Mouse (Mus musculus) kidney, postnatal 36 days (tissue): Measurements from ENCODE around the gene Fgd1.

ENCODE experiments used
- DNase-seq, 2 experiments: peaks; one replicate each; pipeline ENCODE4 v3.0.0; 2021 to 2022; ENCODE audit warnings: mixed read lengths in 2 of 2

Fgd1 gene

GRCm38 (mm10) chrX:151045850-151046249 lies at the start of gene Fgd1:
Fgd1 (plus strand) TSS chrX:151046150.
- DNase-seq, result no peak

DNA sequence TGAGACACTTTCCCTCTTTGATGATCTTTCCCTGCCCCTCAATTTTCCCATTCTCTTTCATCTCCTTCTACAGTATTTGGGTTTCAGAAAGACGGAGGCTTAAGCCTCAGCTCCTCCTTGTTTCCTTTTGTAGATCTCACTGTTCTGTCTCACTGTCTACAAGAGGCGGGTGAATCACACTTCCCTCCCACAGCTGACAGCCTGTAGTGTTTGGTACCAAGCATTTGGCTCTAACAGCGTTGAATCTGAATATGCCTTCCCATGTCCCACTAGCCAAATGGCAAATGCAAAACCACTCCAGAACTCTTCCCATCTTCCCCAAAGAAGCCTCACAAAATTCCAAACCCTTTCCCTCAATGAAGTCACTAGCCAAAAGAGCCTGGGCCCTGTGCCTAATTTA lies 49.2 kb upstream of the Fgd1 start:
- DNase-seq, result no peak

DNA sequence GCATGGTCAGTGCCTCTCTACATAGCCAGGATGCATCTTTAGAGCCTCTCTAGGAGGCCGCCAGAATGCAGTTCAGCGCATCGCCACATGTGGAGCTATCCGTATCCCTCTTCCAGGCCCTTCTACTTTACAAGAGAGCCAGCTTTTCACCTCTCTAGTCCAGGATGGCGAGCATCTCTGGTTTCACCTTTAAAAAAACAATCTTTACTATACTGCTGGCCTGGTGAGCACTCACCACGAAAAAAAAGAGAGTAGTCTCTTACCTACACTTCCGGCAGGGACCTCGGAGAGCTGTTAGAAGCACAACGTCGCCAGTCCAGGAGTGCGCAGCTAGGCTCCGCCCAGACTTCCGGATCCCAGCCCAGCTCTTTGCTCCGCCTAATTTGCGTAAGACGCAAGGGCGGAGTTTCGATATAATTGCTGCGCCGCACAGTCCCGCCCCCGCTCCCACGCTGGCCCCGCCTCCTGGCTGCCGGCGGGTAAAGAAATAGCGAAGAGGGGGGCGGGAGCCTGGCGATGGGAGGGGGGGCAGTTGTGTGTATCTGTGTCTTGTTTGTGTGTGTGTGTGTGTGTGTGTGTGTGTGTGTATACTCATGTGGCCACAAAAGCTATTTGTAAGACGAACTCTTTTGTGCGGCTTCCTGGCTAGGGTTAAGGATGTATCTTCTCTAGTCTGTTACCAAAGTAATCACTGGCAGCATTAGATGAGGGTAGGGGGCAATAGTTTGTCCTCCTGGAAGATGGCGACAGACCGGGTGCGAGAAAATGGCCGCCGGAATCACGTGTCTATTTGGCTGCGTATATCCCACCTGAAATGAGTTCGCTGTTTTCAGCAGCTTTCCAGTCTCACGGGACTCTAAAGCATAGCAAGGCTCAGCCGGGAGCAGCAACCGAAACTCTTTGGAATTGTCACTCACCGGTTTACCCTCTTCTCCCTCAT lies 28.7 kb upstream of the Fgd1 start, which contains the start of gene Gnl3l:
Gene Gnl3l (minus strand): TSS at position 385 of the 940 bp plus-strand sequence.
- peak; percentile 92 to 93 for DNase-seq

DNA sequence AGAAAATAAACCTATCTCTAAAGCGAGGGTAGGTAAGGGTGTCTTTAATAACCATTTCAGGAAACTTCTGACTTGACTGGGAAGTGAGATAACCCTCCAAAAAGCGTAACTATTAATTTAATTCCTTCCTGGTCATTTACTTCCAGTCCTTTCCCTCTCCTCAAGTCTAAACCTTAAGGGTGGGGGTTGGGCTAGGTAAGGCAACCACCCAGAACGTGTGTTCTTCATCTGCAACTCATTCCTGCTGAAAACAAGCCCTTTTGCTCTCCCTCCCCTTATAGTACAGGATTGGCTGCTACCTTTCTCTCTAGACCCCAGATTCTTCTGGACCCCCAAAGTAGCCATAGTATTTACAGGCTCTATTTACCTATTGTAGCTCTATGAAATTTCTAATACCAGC lies 28.1 kb upstream of the Fgd1 start:
- peak in 1 of 2 experiments; percentile 1 for DNase-seq

GRCm38 (mm10) chrX:151018798-151019197 lies 27.2 kb upstream of the Fgd1 start:
- no peak for DNase-seq

- DNase-seq, result no peak
These were observed 14.6 kb upstream of the Fgd1 start for GRCm38 (mm10) chrX:151031400-151031799.

DNA sequence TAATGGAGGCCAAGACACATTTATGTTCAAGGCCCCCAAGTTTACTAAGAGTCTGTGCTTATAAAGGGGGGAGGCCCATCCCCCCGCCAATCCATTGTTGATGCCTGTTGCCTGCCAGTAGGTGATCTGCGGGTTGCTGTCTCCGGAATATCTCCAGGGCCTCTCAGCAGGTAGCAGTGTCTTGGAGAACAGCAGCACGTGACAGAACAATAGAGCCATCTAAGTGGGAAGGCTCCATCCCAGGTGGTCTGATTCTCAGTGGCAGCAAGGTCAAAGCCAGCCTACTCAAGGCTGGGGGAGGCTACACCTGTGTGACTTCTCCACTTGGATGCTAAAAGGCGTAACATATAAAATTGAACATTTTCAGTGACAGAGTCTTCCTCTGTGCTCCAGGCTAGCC lies 4.7 kb upstream of the Fgd1 start:
- no peak for DNase-seq

DNA sequence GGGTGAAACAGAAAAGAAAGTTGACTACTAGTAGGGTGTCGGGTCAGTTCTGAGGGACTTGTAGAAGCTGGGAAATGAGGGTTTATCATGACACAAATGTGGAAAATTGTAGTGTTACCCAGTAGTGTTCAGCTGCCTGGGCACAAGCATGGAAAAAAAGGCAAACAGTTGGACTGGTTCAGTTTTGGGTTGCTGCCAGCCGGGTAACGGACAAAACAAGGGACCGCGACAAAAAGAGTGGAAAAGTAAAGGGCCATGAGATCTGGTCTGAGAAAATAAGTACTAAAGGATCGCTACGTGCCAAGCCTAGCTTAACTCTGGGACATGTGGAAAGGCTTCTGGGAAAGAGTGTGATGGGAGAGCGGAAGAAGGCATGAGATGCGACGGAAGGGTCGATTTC lies 371 bp downstream of the Fgd1 start:
- DNase-seq, result peak in 1 of 2 experiments; percentile 17

DNA sequence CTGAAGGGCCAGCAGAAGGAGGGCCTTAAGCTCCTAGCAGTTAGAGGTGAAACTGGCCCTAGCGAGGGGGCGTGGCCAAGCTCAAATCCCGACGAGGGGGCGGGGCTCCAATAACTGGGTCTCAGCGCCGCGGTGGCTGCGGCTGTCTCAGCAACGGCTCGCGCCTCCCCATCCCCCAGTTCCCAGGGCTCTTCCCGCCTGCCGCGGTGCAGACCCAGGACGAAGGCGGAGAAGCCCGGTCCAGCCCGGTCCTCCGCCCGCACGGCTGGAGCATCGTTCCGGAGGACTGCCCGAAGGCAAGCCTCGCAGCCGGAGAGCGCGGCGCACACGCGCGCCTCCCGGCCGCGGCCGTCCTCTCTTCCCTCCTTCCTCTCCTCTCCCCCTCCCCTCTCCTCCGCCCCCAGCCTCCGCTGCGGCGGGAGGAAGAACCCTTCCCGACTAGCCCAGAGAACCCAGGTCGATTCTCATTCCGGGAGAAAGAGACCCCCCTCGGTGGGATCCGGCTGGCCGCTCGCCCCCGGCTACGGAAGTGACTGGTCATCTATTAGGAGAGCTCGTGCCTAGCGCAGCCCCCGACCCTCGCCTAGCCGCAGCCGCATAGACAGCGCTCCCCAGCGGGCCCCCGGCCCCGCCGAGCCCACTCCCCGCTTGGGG lies 954 bp downstream of the Fgd1 start:
- peak; percentile 90 to 95 for DNase-seq

- DNase-seq, result peak; percentile 18 to 65
These were observed 1.6 kb downstream of the Fgd1 start for GRCm38 (mm10) chrX:151047431-151048058.

DNA sequence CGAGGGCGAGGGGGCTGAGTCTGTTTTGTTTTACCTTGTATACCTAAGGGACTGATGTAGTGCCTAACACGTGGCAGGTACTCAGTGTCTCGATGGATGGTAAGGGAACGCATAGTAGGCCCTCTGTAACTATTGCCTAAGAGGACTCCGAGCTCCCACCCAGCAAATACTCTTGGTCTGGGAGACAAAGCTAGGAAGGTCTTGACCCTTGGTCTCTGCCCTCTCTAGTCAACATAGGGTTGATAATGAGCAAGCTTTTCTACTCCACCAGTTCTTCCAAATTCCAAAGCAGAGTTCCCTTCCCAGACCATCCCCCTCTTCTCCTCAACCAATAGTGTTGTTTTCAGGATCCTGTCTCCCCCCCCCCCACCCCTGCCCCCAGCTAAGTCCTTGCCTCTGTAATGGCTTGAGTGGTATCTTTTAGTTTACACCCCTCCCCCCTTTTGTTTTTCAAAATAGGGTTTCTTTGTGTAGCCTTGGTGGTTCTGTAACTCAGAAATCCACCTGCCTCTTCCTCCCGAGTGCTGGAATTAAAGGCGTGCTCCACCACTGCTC lies 3.8 kb downstream of the Fgd1 start:
- no peak for DNase-seq

GRCm38 (mm10) chrX:151050337-151050736 lies 4.4 kb downstream of the Fgd1 start:
- DNase-seq, result no peak

- DNase-seq, result no peak
These were observed 8.5 kb downstream of the Fgd1 start for GRCm38 (mm10) chrX:151054489-151054888.

DNA sequence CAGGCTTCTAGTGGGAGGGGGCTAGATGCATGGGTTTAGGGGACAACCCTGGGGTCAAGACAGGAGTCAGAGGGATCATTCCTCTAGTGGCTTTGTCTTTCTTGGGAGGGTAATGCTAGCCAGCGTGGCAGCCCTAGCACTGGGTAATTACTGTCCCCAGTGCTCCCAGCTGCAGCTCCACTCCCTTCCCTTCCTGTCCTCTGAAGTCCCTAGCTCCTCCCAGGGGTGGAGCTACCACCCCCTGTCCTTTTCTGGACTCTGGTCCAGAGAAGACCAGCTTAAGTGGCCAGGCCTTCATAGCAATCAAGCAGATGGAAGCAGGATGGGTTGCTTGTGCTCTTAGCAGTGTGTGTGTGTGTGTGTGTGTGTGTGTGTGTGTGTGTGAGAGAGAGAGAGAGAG lies 9.6 kb downstream of the Fgd1 start:
- DNase-seq, result peak; percentile 39 to 62

- DNase-seq, result no peak
These were observed 13.4 kb downstream of the Fgd1 start for GRCm38 (mm10) chrX:151059346-151059745.

GRCm38 (mm10) chrX:151061615-151062299 lies 15.8 kb downstream of the Fgd1 start:
- DNase-seq, result no peak

- DNase-seq, result peak in 1 of 2 experiments; percentile 15
These were observed 20.2 kb downstream of the Fgd1 start for GRCm38 (mm10) chrX:151066071-151066666.

- DNase-seq, result no peak
These were observed 21.9 kb downstream of the Fgd1 start for GRCm38 (mm10) chrX:151067876-151068275.

GRCm38 (mm10) chrX:151076007-151076406 lies 30.1 kb downstream of the Fgd1 start:
- no peak for DNase-seq

GRCm38 (mm10) chrX:151076941-151077485 lies 31.1 kb downstream of the Fgd1 start:
- DNase-seq, result no peak

DNA sequence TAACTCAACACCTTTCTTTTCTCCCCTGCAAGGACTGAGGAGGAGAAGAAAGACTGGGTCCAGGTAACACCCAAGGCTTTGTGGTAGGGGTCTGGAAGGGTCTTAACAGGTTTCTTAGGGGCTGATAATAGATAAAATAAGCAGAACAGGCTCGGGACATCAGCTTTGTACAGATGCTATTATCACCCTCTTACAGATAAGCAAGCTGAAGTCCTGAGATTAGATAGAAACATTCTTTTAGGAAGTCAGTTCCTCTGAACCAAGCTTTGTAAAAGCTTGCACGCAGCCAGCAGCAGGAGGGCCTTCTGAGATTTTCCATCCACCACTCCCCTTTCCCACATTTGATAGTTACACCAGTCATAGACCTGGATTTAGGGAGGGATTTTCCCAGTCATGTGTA lies 39.6 kb downstream of the Fgd1 start:
- no peak for DNase-seq

- no peak for DNase-seq
These were observed 41.5 kb downstream of the Fgd1 start for GRCm38 (mm10) chrX:151087418-151087817.
